Mouse (Mus musculus): ENCODE data around the gene Olfr458. TPM values are rescaled to one million over a fixed set of nuclear protein-coding genes. Genes with fewer than 3 reads are reported as not detected.

Olfr458 gene
- total RNA-seq (2014; rRNA removed): not detected in 2 replicates
- polyA plus RNA-seq (2012; rRNA removed): not detected in 2 replicates

DNA sequence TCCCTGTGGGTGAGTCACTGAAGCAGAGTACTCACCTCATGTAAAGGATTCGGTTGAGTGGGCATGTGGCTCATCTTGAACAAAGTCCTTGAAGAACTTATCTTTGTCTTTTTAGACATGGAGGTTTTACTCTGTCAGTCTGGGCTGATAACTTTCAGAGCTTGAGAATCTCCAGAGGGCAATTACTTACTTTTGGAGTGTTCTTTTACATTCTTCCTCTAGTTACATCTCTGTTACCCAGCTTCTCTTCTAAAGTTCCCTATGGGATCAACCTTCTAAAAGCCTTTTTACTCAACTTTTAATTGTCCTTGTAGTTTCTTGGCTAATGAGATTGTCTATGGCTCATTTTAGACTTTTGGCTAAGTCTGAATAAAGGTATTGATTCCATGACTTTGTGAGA lies at the start of gene Olfr458:
Gene Olfr458, minus strand, starts transcription at position 101 of the 400 bp plus-strand sequence.
- no peaks in the 10 kb centered on the region for H3K4me1 ChIP-seq (ENCODE audit: control insufficient read depth, insufficient read depth, low read length)
- no peaks in the 10 kb centered on the region for H3K27me3 ChIP-seq (ENCODE audit: control insufficient read depth, insufficient read depth, low read length)
- no peak within 1 kb of the TSS for H3K9ac ChIP-seq (ENCODE audit: low read depth, low read length)
- no peak within 1 kb of the TSS for H3K27ac ChIP-seq (replicated peaks; ENCODE audit: insufficient read depth, low read depth, low read length)
- DNase-seq (ENCODE audit: extremely low read depth, low read depth, low spot score): no peak
- H3K79me2 ChIP-seq (ENCODE audit: control insufficient read depth, insufficient read depth, low read length): no peaks in the 10 kb centered on the region
- no peaks in the 10 kb centered on the region for H3K36me3 ChIP-seq (ENCODE audit: control insufficient read depth, insufficient read depth, low read length)
- H3K4me3 ChIP-seq (ENCODE audit: insufficient read depth, low read depth, low read length): no peak within 1 kb of the TSS
- TF ChIP-seq CTCF (IDR thresholded peaks at IDR 0.05; ENCODE audit: low read depth, low read length) (no peak), POLR2A (IDR thresholded peaks at IDR 0.05; ENCODE audit: extremely low read depth, insufficient read depth, low read length) (no peak)
- WGBS: 79% methylated on average over 1 of the region's 1 CpGs

DNA sequence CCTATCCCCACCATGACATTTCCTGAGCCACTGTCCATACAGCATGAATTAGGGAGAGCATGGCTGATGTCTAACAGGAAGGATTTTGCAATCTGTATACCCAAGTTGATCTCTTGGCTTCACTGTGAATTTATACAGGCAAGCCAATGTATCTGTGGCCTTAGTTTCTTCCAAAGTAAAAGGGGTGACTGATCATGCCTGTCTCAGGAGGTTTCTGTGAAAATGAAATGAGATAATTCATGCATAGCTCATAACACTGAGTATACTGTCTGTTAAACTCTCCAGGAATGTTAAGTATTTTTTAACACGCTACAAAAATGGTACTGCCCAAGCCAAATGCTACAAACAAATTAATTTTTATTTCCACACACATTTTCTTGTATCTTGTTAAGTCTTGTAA lies 48.5 kb upstream of the Olfr458 start:
- WGBS: 84% methylated on average over 1 of the region's 1 CpGs
- TF ChIP-seq POLR2A (IDR thresholded peaks at IDR 0.05; ENCODE audit: extremely low read depth, insufficient read depth, low read length) (no peak), CTCF (IDR thresholded peaks at IDR 0.05; ENCODE audit: low read depth, low read length) (no peak)
- DNase-seq (ENCODE audit: extremely low read depth, low read depth, low spot score): no peak
- no peak overlapping the region for H3K9ac ChIP-seq (ENCODE audit: low read depth, low read length)
- H3K27me3 ChIP-seq (ENCODE audit: control insufficient read depth, insufficient read depth, low read length): no peaks in the 10 kb centered on the region
- no peaks in the 10 kb centered on the region for H3K36me3 ChIP-seq (ENCODE audit: control insufficient read depth, insufficient read depth, low read length)
- no peaks in the 10 kb centered on the region for H3K79me2 ChIP-seq (ENCODE audit: control insufficient read depth, insufficient read depth, low read length)
- no peaks in the 10 kb centered on the region for H3K4me1 ChIP-seq (ENCODE audit: control insufficient read depth, insufficient read depth, low read length)
- H3K4me3 ChIP-seq (ENCODE audit: insufficient read depth, low read depth, low read length): no peak overlapping the region
- no peak overlapping the region for H3K27ac ChIP-seq (replicated peaks; ENCODE audit: insufficient read depth, low read depth, low read length)

DNA sequence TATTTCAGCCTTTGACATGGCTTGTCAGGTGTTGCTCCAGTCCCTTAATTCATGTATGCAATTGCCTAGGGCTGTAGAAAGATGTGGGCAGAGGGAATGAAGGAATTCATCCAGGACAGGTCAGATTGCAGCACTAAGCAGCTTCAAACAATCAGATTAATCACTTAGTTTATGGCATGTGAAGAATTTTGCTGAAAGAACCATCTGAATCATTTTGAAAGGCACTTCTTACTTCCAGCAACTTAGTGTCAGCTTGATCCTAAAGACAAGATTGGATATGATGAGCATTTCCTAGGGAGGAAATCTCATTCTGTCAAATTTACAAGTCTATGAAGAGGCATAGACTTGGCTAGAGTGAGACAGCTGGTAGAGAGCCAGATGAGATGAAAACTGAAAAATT lies 44.3 kb upstream of the Olfr458 start:
- H3K4me1 ChIP-seq (ENCODE audit: control insufficient read depth, insufficient read depth, low read length): no peaks in the 10 kb centered on the region
- no peaks in the 10 kb centered on the region for H3K27me3 ChIP-seq (ENCODE audit: control insufficient read depth, insufficient read depth, low read length)
- no peak overlapping the region for H3K4me3 ChIP-seq (ENCODE audit: insufficient read depth, low read depth, low read length)
- no peak for DNase-seq (ENCODE audit: extremely low read depth, low read depth, low spot score)
- H3K9ac ChIP-seq (ENCODE audit: low read depth, low read length): no peak overlapping the region
- no peaks in the 10 kb centered on the region for H3K79me2 ChIP-seq (ENCODE audit: control insufficient read depth, insufficient read depth, low read length)
- TF ChIP-seq POLR2A (IDR thresholded peaks at IDR 0.05; ENCODE audit: extremely low read depth, insufficient read depth, low read length) (no peak), CTCF (IDR thresholded peaks at IDR 0.05; ENCODE audit: low read depth, low read length) (no peak)
- no peaks in the 10 kb centered on the region for H3K36me3 ChIP-seq (ENCODE audit: control insufficient read depth, insufficient read depth, low read length)
- no peak overlapping the region for H3K27ac ChIP-seq (replicated peaks; ENCODE audit: insufficient read depth, low read depth, low read length)

- no peak for DNase-seq (ENCODE audit: extremely low read depth, low read depth, low spot score)
- 82% methylated on average over 2 of the region's 2 CpGs for WGBS
These were observed 38.5 kb upstream of the Olfr458 start for GRCm38 (mm10) chr6:42503478-42503877.

GRCm38 (mm10) chr6:42489731-42490130 lies 24.7 kb upstream of the Olfr458 start:
- no peak for DNase-seq (ENCODE audit: extremely low read depth, low read depth, low spot score)
- TF ChIP-seq POLR2A (IDR thresholded peaks at IDR 0.05; ENCODE audit: extremely low read depth, insufficient read depth, low read length): no peak
- no peak for TF ChIP-seq CTCF (IDR thresholded peaks at IDR 0.05; ENCODE audit: low read depth, low read length)
- Histone ChIP-seq H3K79me2 (ENCODE audit: control insufficient read depth, insufficient read depth, low read length) (no peaks in the 10 kb centered on the region), H3K27ac (replicated peaks; ENCODE audit: insufficient read depth, low read depth, low read length) (no peak overlapping the region), H3K4me3 (ENCODE audit: insufficient read depth, low read depth, low read length) (no peak overlapping the region), H3K9ac (ENCODE audit: low read depth, low read length) (no peak overlapping the region), H3K4me1 (ENCODE audit: control insufficient read depth, insufficient read depth, low read length) (no peaks in the 10 kb centered on the region), H3K36me3 (ENCODE audit: control insufficient read depth, insufficient read depth, low read length) (no peaks in the 10 kb centered on the region), H3K27me3 (ENCODE audit: control insufficient read depth, insufficient read depth, low read length) (no peaks in the 10 kb centered on the region)
- 59% methylated on average over 1 of the region's 1 CpGs for WGBS

More at GRCm38 (mm10) chr6:42503478-42503877, 38.5 kb upstream of the Olfr458 start:
- Histone ChIP-seq H3K4me3 (ENCODE audit: insufficient read depth, low read depth, low read length) (no peak overlapping the region), H3K27ac (replicated peaks; ENCODE audit: insufficient read depth, low read depth, low read length) (no peak overlapping the region), H3K36me3 (ENCODE audit: control insufficient read depth, insufficient read depth, low read length) (no peaks in the 10 kb centered on the region), H3K4me1 (ENCODE audit: control insufficient read depth, insufficient read depth, low read length) (no peaks in the 10 kb centered on the region), H3K27me3 (ENCODE audit: control insufficient read depth, insufficient read depth, low read length) (no peaks in the 10 kb centered on the region), H3K9ac (ENCODE audit: low read depth, low read length) (no peak overlapping the region), H3K79me2 (ENCODE audit: control insufficient read depth, insufficient read depth, low read length) (no peaks in the 10 kb centered on the region)
- TF ChIP-seq POLR2A (IDR thresholded peaks at IDR 0.05; ENCODE audit: extremely low read depth, insufficient read depth, low read length) (no peak), CTCF (IDR thresholded peaks at IDR 0.05; ENCODE audit: low read depth, low read length) (no peak)

DNA sequence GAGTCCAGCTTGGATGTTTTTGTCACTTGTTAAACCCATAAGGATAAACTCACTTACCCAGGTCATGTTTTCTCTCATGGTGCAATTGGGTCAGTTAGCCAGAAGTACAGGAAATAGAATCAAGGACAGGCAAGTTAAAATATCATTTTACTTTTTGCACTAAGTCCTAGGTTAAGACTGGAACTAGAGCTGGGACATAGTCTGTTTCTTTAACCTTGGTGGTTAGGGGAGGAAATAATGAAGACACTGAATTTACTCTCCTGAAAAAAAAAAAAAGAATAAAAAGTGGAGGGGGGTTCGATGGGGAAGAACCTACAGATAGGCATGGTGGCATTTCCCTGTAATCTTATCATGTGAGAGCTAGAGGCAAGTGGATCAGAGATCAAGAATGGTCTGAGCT lies 22.1 kb upstream of the Olfr458 start, which contains the start of gene Olfr456:
Gene Olfr456, minus strand, starts transcription at position 101 of the 400 bp plus-strand sequence.
- H3K36me3 ChIP-seq (ENCODE audit: control insufficient read depth, insufficient read depth, low read length): no peaks in the 10 kb centered on the region
- H3K27ac ChIP-seq (replicated peaks; ENCODE audit: insufficient read depth, low read depth, low read length): no peak within 1 kb of the TSS
- 69% methylated on average over 1 of the region's 1 CpGs for WGBS
- H3K27me3 ChIP-seq (ENCODE audit: control insufficient read depth, insufficient read depth, low read length): no peaks in the 10 kb centered on the region
- no peak within 1 kb of the TSS for H3K9ac ChIP-seq (ENCODE audit: low read depth, low read length)
- no peak within 1 kb of the TSS for H3K4me3 ChIP-seq (ENCODE audit: insufficient read depth, low read depth, low read length)
- TF ChIP-seq CTCF (IDR thresholded peaks at IDR 0.05; ENCODE audit: low read depth, low read length): no peak
- no peak for TF ChIP-seq POLR2A (IDR thresholded peaks at IDR 0.05; ENCODE audit: extremely low read depth, insufficient read depth, low read length)
- H3K79me2 ChIP-seq (ENCODE audit: control insufficient read depth, insufficient read depth, low read length): no peaks in the 10 kb centered on the region
- no peaks in the 10 kb centered on the region for H3K4me1 ChIP-seq (ENCODE audit: control insufficient read depth, insufficient read depth, low read length)
- DNase-seq (ENCODE audit: extremely low read depth, low read depth, low spot score): no peak
